Mouse (Mus musculus) embryonic facial prominence, embryonic 14.5 days (tissue): ENCODE measurements around the gene Aen. TPM values are rescaled to one million over a fixed set of nuclear protein-coding genes. Genes with fewer than 3 reads are reported as not detected.

ENCODE experiments used
- ATAC-seq: fragments of 200-750 bp; cut with Nextera tagmentation; 2 replicates; pipeline ENCODE4 v1.8.0; 2017; ENCODE audit warnings: low read depth, moderate number of reproducible peaks, moderate TSS enrichment
- DNase-seq: peaks from one replicate; pipeline ENCODE4 v3.0.0-alpha.2; 2015; ENCODE audit warnings: low spot score
- H3K27ac ChIP-seq: fragments of 300-500 bp; sonication (generic); replicated peaks from 2 replicates; pipeline ENCODE4 v1.5.1; 2014; ENCODE audit warnings: low read depth, mild to moderate bottlenecking, low read length, moderate library complexity
- H3K27me3 ChIP-seq: fragments of 300-500 bp; sonication (generic); replicated peaks from 2 replicates; pipeline ENCODE4 v1.6.1; 2014; ENCODE audit warnings: low read length; ENCODE audit not compliant: control insufficient read depth, insufficient read depth
- H3K36me3 ChIP-seq: fragments of 300-500 bp; sonication (generic); 2 replicates; pipeline ENCODE4 v1.6.1; 2014; ENCODE audit warnings: low read length, mixed read lengths; ENCODE audit not compliant: control insufficient read depth, insufficient read depth
- H3K4me1 ChIP-seq: fragments of 300-500 bp; sonication (generic); 2 replicates; pipeline ENCODE4 v1.6.1; 2014; ENCODE audit warnings: antibody characterized with exemption, low read length; ENCODE audit not compliant: control insufficient read depth, insufficient read depth
- H3K4me2 ChIP-seq: fragments of 300-500 bp; sonication (generic); 2 replicates; pipeline ENCODE4 v1.6.1; 2014; ENCODE audit warnings: low read depth, mild to moderate bottlenecking, low read length, moderate library complexity, mixed read lengths
- H3K4me3 ChIP-seq: fragments of 300-500 bp; sonication (generic); 2 replicates; pipeline ENCODE4 v1.5.1; 2014; ENCODE audit warnings: low read depth, mild to moderate bottlenecking, low read length
- H3K9ac ChIP-seq: fragments of 300-500 bp; sonication (generic); 2 replicates; pipeline ENCODE4 v1.6.1; 2014; ENCODE audit warnings: low read depth, mild to moderate bottlenecking, low read length, moderate library complexity, mixed read lengths
- H3K9me3 ChIP-seq: fragments of 300-500 bp; sonication (generic); 2 replicates; pipeline ENCODE4 v1.6.1; 2016; ENCODE audit warnings: low read length; ENCODE audit not compliant: control insufficient read depth
- WGBS: fragments of 180-500 bp; shearing (Covaris S2); extraction: QIAGEN DNeasy Blood & Tissue Kit; methylation state at CpG from one replicate; pipeline ENCODE4 v1.1.7; 2014; 5-methylcytosine and 5-hydroxymethylcytosine counted together
- polyA plus RNA-seq: library from polyadenylated mRNA; unstranded; fragments of >200 nt; fragmentation: Nextera tagmentation; extraction: Ambion mirVana; gene quantifications from 2 replicates; pipeline ENCODE4 v1.2.1, GENCODE M21; 2014

The Aen gene
- polyA plus RNA-seq, 1 experiment from 2014 or later = 31.8 TPM

- peaks cover 31% of the 10 kb centered on the region for H3K36me3 ChIP-seq
- H3K27ac ChIP-seq = no peak overlapping the region
- H3K4me1 ChIP-seq = no peaks in the 10 kb centered on the region
- no peak overlapping the region for H3K4me3 ChIP-seq
- H3K27me3 ChIP-seq = no peaks in the 10 kb centered on the region
- no peaks in the 10 kb centered on the region for H3K9me3 ChIP-seq
- no peak for DNase-seq
- WGBS = 86% methylated on average over 6 of the region's 6 CpGs
- H3K4me2 ChIP-seq = no peak overlapping the region
- ATAC-seq = no peak
- no peak overlapping the region for H3K9ac ChIP-seq
These were observed 7.7 kb downstream of the Aen start for GRCm38 (mm10) chr7:78903174-78903870.

- H3K9ac ChIP-seq = no peak overlapping the region
- no peaks in the 10 kb centered on the region for H3K9me3 ChIP-seq
- no peak overlapping the region for H3K4me2 ChIP-seq
- peaks cover 36% of the 10 kb centered on the region for H3K36me3 ChIP-seq
- ATAC-seq (no peak), DNase-seq (no peak)
- 89% methylated on average over 2 of the region's 2 CpGs for WGBS
- no peak overlapping the region for H3K27ac ChIP-seq
- H3K4me1 ChIP-seq = no peaks in the 10 kb centered on the region
- no peaks in the 10 kb centered on the region for H3K27me3 ChIP-seq
- H3K4me3 ChIP-seq = no peak overlapping the region
These were observed 8.5 kb downstream of the Aen start for GRCm38 (mm10) chr7:78904175-78904574.

- Histone ChIP-seq H3K4me2 (no peak overlapping the region), H3K27me3 (no peaks in the 10 kb centered on the region), H3K27ac (no peak overlapping the region), H3K4me1 (peaks cover 13% of the 10 kb centered on the region; the same call in 1 of the 2 replicates), H3K36me3 (peaks cover 29% of the 10 kb centered on the region), H3K4me3 (no peak overlapping the region), H3K9me3 (no peaks in the 10 kb centered on the region), H3K9ac (no peak overlapping the region)
- ATAC-seq (no peak), DNase-seq (no peak)
- WGBS = 72% methylated on average over 6 of the region's 6 CpGs
These were observed 13.4 kb downstream of the Aen start for GRCm38 (mm10) chr7:78909026-78909425.

- no peaks in the 10 kb centered on the region for H3K27me3 ChIP-seq
- no peak overlapping the region for H3K4me3 ChIP-seq
- peaks cover 13% of the 10 kb centered on the region; the same call in 1 of the 2 replicates for H3K4me1 ChIP-seq
- peaks cover 29% of the 10 kb centered on the region for H3K36me3 ChIP-seq
- 39% methylated on average over 6 of the region's 6 CpGs for WGBS
- H3K9ac ChIP-seq = no peak overlapping the region
- DNase-seq = peak; percentile 42
- no peak for ATAC-seq
- H3K27ac ChIP-seq = no peak overlapping the region
- no peaks in the 10 kb centered on the region for H3K9me3 ChIP-seq
- H3K4me2 ChIP-seq = no peak overlapping the region
These were observed 14.9 kb downstream of the Aen start for GRCm38 (mm10) chr7:78910336-78911098.

GRCm38 (mm10) chr7:78911209-78911608 is 15.6 kb downstream of the Aen start:
- Histone ChIP-seq H3K9me3 (no peaks in the 10 kb centered on the region), H3K4me1 (peaks cover 13% of the 10 kb centered on the region; the same call in 1 of the 2 replicates), H3K9ac (no peak overlapping the region), H3K4me2 (no peak overlapping the region), H3K4me3 (no peak overlapping the region), H3K36me3 (peaks cover 23% of the 10 kb centered on the region), H3K27ac (no peak overlapping the region), H3K27me3 (no peaks in the 10 kb centered on the region)
- 82% methylated on average over 4 of the region's 4 CpGs for WGBS
- ATAC-seq = no peak
- DNase-seq = no peak

DNA sequence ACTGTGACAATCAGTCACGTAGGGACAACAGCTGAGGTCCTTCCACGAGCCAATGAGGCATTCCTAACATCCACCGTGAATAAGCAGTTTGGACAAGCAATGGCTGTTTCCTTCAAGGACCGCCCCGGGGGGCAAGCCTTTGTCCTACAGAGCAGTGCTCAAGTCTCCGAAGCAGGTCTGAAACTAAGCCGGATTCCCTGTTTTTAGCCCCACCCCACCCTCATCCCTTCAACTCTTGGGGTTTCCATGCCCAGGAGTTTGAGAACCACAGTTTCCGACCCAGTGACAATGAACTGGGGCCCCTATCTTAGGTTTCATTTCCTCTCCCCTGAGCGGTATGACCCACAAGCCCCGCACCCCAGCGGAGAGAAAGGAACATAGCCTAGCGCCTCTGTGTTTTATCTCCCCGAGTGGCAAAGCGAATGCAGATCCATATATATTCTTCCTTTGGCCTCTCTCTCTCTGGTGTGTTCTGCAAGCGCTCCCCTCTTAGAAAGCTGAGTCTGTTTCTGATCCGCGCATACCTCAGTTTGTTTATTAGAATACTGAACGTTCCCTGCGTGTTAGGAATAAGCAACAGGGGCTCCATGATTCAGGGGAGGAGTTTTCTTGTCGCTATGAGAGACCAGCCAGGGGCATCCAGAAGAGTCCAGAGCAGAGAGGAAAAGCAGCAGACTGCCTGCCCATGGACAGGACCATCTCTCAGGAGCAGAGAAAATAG is 16.8 kb downstream of the Aen start:
- ATAC-seq (peak; percentile 10; the same call in 1 of the 2 replicates), DNase-seq (peak; percentile 51)
- peak overlapping the region; percentile 46 for H3K9ac ChIP-seq
- 13% methylated on average over 20 of the region's 20 CpGs for WGBS
- peaks cover 13% of the 10 kb centered on the region; the same call in 1 of the 2 replicates for H3K4me1 ChIP-seq
- peaks cover 15% of the 10 kb centered on the region; the same call in 1 of the 2 replicates for H3K36me3 ChIP-seq
- H3K4me2 ChIP-seq = peak overlapping the region; percentile 49
- peak overlapping the region; percentile 9; the same call in 1 of the 2 replicates for H3K4me3 ChIP-seq
- H3K9me3 ChIP-seq = no peaks in the 10 kb centered on the region
- H3K27me3 ChIP-seq = no peaks in the 10 kb centered on the region
- no peak overlapping the region for H3K27ac ChIP-seq

- no peaks in the 10 kb centered on the region for H3K9me3 ChIP-seq
- H3K9ac ChIP-seq = peak within 1 kb of the TSS; percentile 46
- H3K27ac ChIP-seq = no peak within 1 kb of the TSS
- H3K4me3 ChIP-seq = peak within 1 kb of the TSS; percentile 9; the same call in 1 of the 2 replicates
- no peaks in the 10 kb centered on the region for H3K27me3 ChIP-seq
- ATAC-seq = no peak
- 58% methylated on average over 5 of the region's 5 CpGs for WGBS
- H3K4me2 ChIP-seq = peak within 1 kb of the TSS; percentile 49
- peaks cover 13% of the 10 kb centered on the region; the same call in 1 of the 2 replicates for H3K4me1 ChIP-seq
- no peak for DNase-seq
- H3K36me3 ChIP-seq = peaks cover 15% of the 10 kb centered on the region; the same call in 1 of the 2 replicates
These were observed 17.4 kb downstream of the Aen start, which contains the start of gene Isg20 for GRCm38 (mm10) chr7:78912974-78913474. Isg20 (plus strand) TSS chr7:78913424.
